Mouse (Mus musculus) intestine, embryonic 14.5 days (tissue): ENCODE measurements around the gene Ppp1r9b. TPM values are rescaled to one million over a fixed set of nuclear protein-coding genes. Genes with fewer than 3 reads are reported as not detected.
A peak's percentile ranks its signal among the peaks of the same experiment; 100 is the strongest.

ENCODE experiments used
- ATAC-seq: fragments of 200-750 bp; cut with Nextera tagmentation; replicated peaks from 2 replicates; pipeline ENCODE4 v1.8.0; 2017; ENCODE audit warnings: low read depth, moderate number of reproducible peaks, moderate TSS enrichment, moderate library complexity; ENCODE audit not compliant: low FRiP score, low TSS enrichment
- DNase-seq: peaks from one replicate; pipeline ENCODE4 v3.0.0-alpha.2; 2018; ENCODE audit warnings: low spot score
- H3K27ac ChIP-seq: fragments of 300-500 bp; sonication (generic); 2 replicates; pipeline ENCODE4 v1.5.1; 2014; ENCODE audit warnings: low read depth, mild to moderate bottlenecking, control low read depth
- H3K27me3 ChIP-seq: fragments of 300-500 bp; sonication (generic); replicated peaks from 2 replicates; pipeline ENCODE4 v1.6.1; 2014; ENCODE audit warnings: low read length, control low read depth; ENCODE audit not compliant: control insufficient read depth, insufficient read depth
- H3K36me3 ChIP-seq: fragments of 300-500 bp; sonication (generic); 2 replicates; pipeline ENCODE4 v1.6.1; 2014; ENCODE audit warnings: low read length, control low read depth; ENCODE audit not compliant: control insufficient read depth, insufficient read depth
- H3K4me1 ChIP-seq: fragments of 300-500 bp; sonication (generic); replicated peaks from 2 replicates; pipeline ENCODE4 v1.6.1; 2014; ENCODE audit warnings: low read length, control low read depth, mixed read lengths; ENCODE audit not compliant: control insufficient read depth, insufficient read depth
- H3K4me2 ChIP-seq: fragments of 300-500 bp; sonication (generic); 2 replicates; pipeline ENCODE4 v1.6.1; 2014; ENCODE audit warnings: low read length
- H3K4me3 ChIP-seq: fragments of 300-500 bp; sonication (generic); 2 replicates; pipeline ENCODE4 v1.5.1; 2014; ENCODE audit warnings: low read depth, low read length, control low read depth, mixed read lengths
- H3K9ac ChIP-seq: fragments of 300-500 bp; sonication (generic); 2 replicates; pipeline ENCODE4 v1.6.1; 2014; ENCODE audit warnings: mild to moderate bottlenecking, low read length
- H3K9me3 ChIP-seq: fragments of 300-500 bp; sonication (generic); 2 replicates; pipeline ENCODE4 v1.6.1; 2016; ENCODE audit warnings: low read length, control low read depth; ENCODE audit not compliant: control insufficient read depth
- WGBS: fragments of 180-500 bp; shearing (Covaris S2); extraction: QIAGEN DNeasy Blood & Tissue Kit; methylation state at CpG from one replicate; pipeline ENCODE4 v1.1.7; 2014; 5-methylcytosine and 5-hydroxymethylcytosine counted together
- polyA plus RNA-seq: library from polyadenylated mRNA; unstranded; fragments of >200 nt; fragmentation: Nextera tagmentation; extraction: Ambion mirVana; gene quantifications from 2 replicates; pipeline ENCODE4 v1.2.1, GENCODE M21; 2014

Ppp1r9b gene
- polyA plus RNA-seq, 1 experiment from 2014 or later, result 11.9 TPM

- ATAC-seq (no peak), DNase-seq (no peak)
- H3K4me3 ChIP-seq, result no peak overlapping the region
- H3K4me1 ChIP-seq, result peaks cover 8% of the 10 kb centered on the region
- H3K9me3 ChIP-seq, result no peaks in the 10 kb centered on the region
- H3K36me3 ChIP-seq, result peaks cover 15% of the 10 kb centered on the region; the same call in 1 of the 2 replicates
- WGBS, result 45% methylated on average over 13 of the region's 13 CpGs
- H3K9ac ChIP-seq, result no peak overlapping the region
- H3K4me2 ChIP-seq, result no peak overlapping the region
- H3K27ac ChIP-seq, result no peak overlapping the region
- no peaks in the 10 kb centered on the region for H3K27me3 ChIP-seq
These were observed 53.5 kb downstream of the Ppp1r9b start for GRCm38 (mm10) chr11:95044185-95044870.

- ATAC-seq, result peak; percentile 15; the same call in 1 of the 2 replicates
- H3K4me2 ChIP-seq, result no peak overlapping the region
- WGBS, result 54% methylated on average over 9 of the region's 9 CpGs
These were observed 56.3 kb downstream of the Ppp1r9b start for GRCm38 (mm10) chr11:95046980-95047680.

GRCm38 (mm10) chr11:95053062-95053461 lies 62.2 kb downstream of the Ppp1r9b start:
- ATAC-seq (no peak), DNase-seq (no peak)
- Histone ChIP-seq H3K4me1 (no peaks in the 10 kb centered on the region), H3K4me3 (no peak overlapping the region), H3K27me3 (no peaks in the 10 kb centered on the region), H3K27ac (no peak overlapping the region), H3K9ac (no peak overlapping the region), H3K9me3 (no peaks in the 10 kb centered on the region), H3K4me2 (no peak overlapping the region), H3K36me3 (peaks cover 35% of the 10 kb centered on the region)
- WGBS, result 80% methylated on average over 9 of the region's 9 CpGs

More at GRCm38 (mm10) chr11:95046980-95047680, 56.3 kb downstream of the Ppp1r9b start:
- no peaks in the 10 kb centered on the region for H3K27me3 ChIP-seq
- H3K9ac ChIP-seq, result no peak overlapping the region
- H3K4me1 ChIP-seq, result no peaks in the 10 kb centered on the region
- H3K4me3 ChIP-seq, result no peak overlapping the region
- H3K36me3 ChIP-seq, result peaks cover 24% of the 10 kb centered on the region; the same call in 1 of the 2 replicates
- no peaks in the 10 kb centered on the region for H3K9me3 ChIP-seq
- no peak overlapping the region for H3K27ac ChIP-seq
- peak; percentile 77 for DNase-seq

Other genes with a start within 250 kb of the Ppp1r9b start
- 0.20 TPM in 1 of 2 replicates, not detected in the other for gene Cdc34b, start 249.3 kb upstream of the Ppp1r9b start, polyA plus RNA-seq
- not detected in 2 replicates for gene Tmem92, start 208.3 kb upstream of the Ppp1r9b start, polyA plus RNA-seq
- gene Col1a1, start 54.8 kb upstream of the Ppp1r9b start, polyA plus RNA-seq, result 841 and 905 TPM in 2 replicates
- gene Hils1, start 23.4 kb upstream of the Ppp1r9b start, polyA plus RNA-seq, result not detected in 2 replicates
- 0.22 TPM in 1 of 2 replicates, not detected in the other for gene Sgca, start 14.7 kb upstream of the Ppp1r9b start, polyA plus RNA-seq
- 20.3 and 22.1 TPM in 2 replicates for gene Samd14, start 18.8 kb downstream of the Ppp1r9b start, polyA plus RNA-seq
- gene Pdk2, start 50.3 kb downstream of the Ppp1r9b start, polyA plus RNA-seq, result 26.4 and 29.6 TPM in 2 replicates
- 24.1 and 29.0 TPM in 2 replicates for gene Itga3, start 85.8 kb downstream of the Ppp1r9b start, polyA plus RNA-seq
- gene Dlx3, start 129.1 kb downstream of the Ppp1r9b start, polyA plus RNA-seq, result 0.72 and 0.91 TPM in 2 replicates
- not detected in 2 replicates for gene Dlx4, start 155.2 kb downstream of the Ppp1r9b start, polyA plus RNA-seq